Mouse (Mus musculus) CD4-positive naive resting alpha-beta T cell, adult 76 days (primary cell): Measurements from ENCODE around the gene Sft2d2. TPM values are rescaled to one million over a fixed set of nuclear protein-coding genes. Genes with fewer than 3 reads are reported as not detected.

ENCODE experiments used
- total RNA-seq: library from RNA; stranded (reverse); gene quantifications from one replicate; pipeline ENCODE4 v1.2.4, GENCODE M21; 2023

Gene Sft2d2
- 44.5 TPM for total RNA-seq

DNA sequence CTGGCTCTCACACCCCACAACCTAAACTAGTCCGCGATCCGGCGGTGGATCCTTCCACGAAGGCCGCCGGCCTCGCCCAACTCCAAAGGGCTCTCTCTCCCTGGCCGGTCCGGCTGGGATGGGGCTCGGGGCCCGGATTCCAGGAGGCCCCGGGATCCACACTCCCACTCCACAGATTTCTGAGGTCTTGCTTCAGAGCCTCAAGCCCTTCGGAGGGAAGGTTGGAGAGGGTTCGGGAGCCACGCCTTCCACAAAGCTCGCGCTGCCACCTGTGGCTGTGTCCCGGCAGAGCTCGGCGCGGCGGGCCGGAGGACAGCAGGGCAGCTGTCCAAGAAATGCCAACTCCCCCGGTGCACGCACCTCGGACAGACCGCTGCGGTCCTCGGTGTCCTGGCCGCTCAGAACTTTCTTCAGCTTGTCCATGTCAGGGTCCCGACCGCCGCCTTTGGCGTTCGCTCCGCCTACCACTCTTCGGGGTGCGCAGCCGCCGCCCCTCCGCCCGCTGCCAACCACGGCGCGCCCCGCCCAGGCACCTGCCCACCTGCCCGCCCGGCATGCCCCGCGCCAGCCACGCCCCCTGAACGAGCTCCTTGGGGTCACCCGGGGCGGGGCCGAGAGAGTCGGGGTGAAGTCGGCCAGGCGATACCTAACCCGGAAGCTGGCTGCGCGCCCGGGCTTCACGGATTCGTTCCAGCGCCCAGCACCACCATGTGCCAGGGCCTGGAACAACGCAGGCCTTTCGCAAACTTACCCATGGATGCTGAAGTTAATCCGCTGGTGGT is at the start of gene Sft2d2:
TSS of gene Sft2d2 (minus strand) at position 559 of the 782 bp plus-strand sequence.

DNA sequence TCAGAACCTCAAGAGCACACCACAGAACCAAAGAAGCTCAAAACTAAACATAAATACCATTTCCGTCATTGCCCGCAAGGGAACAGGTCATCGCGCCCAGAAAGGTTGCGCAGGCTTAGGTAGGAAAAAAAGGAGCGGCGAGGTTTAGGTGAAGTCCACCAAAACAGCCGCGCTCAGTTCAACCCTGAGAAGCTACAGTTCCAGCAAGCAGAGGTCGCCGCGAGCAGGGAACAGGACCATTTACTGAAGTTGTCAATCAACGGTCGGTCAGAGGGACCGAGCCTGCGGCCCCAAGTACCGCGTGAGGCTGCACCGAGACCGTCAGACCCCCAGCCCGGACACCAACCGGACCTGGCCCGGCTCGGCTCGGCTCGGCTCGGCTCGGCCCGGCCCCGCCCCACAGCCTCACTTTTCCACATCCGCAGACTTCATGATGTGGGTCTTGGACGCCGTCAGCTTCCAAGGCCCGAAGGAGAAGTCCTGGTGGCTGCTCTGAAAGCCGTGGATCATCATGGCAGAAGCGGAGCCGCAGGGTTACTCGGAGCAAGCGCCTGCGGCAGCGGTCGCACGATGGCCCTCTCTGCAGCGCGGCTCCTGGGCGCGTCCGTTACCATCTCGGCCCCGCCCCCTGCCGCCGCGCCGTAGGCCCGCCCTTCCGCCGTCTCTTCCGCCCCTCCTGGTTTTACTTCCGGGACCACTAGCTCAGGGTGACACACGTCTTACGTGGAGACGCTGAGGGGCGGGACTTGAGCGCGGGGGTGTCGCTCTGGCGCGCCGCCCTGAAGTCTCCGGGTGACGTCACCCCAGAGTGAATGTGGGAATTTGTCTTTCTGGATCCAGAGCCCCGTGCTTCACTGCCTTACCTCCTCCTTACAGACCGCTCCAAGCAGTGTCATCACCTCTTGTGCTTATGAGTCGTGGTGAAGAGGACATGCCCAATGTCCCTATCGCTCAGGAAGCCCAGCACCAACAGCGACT is 42.4 kb upstream of the Sft2d2 start, which contains the start of gene Tiprl:
TSS of gene Tiprl (minus strand) at position 676 of the 978 bp plus-strand sequence.

DNA sequence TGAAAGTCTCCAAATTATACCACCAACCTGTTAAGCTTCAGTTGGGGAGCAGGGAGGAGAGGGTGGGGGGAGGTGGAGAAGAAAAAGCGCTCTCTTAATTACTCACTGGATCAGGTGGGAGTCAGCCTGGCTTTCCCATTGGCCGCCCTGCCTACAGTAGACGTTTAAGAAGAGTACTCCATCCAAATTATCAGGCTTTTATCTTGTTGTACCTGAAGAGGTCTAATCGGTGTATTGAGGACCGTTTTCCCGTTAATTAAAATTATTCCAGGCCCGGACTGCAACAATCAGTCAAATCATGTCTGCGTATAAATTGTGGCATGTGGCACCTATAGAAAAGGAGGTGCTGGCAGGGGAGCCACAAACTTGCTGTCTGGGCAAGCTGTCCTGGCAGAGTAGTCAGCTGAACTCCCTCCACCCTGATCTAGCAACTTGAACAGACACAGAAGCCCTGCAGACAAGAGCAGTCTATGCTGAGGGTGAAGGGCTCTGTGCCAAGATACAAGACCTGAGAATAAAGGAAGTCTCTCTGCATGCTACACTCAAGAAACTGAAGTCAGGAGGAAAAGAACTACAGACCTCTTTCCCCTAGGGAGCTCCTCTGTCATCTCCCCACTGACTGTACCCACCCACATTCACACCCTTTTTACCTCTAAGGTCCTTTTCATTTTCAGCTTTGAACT is 33.4 kb downstream of the Sft2d2 start, which contains the start of gene Tbx19:
TSS of gene Tbx19 (minus strand) at position 51 of the 683 bp plus-strand sequence.

Other genes starting within 250 kb of the Sft2d2 start
- not detected for gene Tbx19, start 33.7 kb downstream of the Sft2d2 start, total RNA-seq
- 191 TPM for gene Tiprl, start 42.6 kb upstream of the Sft2d2 start, total RNA-seq
- 0.09 TPM for gene Gpr161, start 101.4 kb upstream of the Sft2d2 start, total RNA-seq